Mouse (Mus musculus): ENCODE data around the gene Uggt1.

The Uggt1 gene
- long read RNA-seq, experiment 1, full-length matches to known transcripts, result 1 of 8 reads
- long read RNA-seq, experiment 1, partial matches to known transcripts, result 5 of 8 reads
- long read RNA-seq, experiment 1, other reads (novel, unspliced or antisense), result 2 of 8 reads
- long read RNA-seq, experiment 2, full-length matches to known transcripts, result 3 of 12 reads
- long read RNA-seq, experiment 2, partial matches to known transcripts, result 7 of 12 reads
- long read RNA-seq, experiment 2, other reads (novel, unspliced or antisense), result 2 of 12 reads

DNA sequence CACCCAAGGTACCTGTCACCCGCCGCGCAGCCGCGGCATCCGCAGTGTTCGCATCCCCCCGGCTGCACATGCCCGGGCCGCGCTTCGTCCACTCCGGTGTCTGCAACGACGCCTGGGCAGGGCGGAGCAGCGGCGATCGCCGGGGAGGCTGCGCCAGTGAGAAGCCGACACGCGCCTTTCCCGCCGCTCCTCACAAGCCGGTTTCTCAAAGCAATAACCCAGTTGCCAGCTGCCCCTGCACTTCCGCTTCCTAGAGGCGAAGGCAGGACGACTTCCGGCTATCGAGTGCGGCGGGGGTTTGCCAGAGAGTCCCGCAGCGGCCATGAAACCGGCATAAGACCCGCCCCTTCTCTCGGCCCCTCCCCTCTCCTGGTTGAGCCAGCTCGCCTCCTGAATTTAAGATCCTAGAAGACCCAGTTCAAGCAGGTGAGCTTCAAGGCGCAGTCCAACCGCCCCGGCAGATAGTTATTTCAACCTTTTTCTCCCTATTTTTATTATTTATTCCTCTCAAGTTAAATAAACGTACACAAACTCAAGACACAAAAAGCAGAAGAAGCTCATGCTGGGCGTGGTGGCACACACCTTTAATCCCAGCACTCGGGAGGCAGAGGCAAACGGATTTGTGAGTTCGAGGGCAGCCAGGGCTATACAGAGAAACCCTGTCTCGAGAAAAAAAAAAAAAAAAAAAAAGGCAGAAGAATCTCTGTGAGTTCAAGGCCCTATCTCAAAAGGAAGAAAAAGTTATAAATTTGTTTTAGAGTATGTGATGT is at the start of gene Uggt1:
Gene Uggt1, minus strand, starts transcription at position 663 of the 770 bp plus-strand sequence.
- intact Hi-C loops (cut with DNase I), result loop anchor here (10.0 kb wide), 1 partner anchor 169 kb away; no protein-coding TSS in a partner anchor

DNA sequence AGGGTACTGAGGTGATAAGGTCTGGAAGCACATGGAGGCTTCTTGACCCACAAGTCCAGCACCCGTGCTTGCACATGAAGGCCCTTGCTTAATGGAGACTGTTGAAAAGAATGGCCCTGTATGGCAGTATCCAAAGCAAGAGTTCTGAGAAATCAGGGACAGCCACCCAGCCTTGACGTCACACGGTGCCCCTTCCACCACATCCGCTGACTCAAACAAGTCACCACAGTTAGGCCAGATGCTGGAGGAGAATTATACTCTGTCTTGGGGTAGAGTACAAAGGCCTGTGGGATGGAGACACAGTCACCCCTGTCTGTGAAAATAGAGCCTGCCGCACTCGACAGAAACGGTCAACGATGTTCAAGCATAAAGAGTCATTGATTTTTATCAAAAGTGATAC is 49.0 kb upstream of the Uggt1 start:
- intact Hi-C loops (cut with DNase I), result no loop called here

DNA sequence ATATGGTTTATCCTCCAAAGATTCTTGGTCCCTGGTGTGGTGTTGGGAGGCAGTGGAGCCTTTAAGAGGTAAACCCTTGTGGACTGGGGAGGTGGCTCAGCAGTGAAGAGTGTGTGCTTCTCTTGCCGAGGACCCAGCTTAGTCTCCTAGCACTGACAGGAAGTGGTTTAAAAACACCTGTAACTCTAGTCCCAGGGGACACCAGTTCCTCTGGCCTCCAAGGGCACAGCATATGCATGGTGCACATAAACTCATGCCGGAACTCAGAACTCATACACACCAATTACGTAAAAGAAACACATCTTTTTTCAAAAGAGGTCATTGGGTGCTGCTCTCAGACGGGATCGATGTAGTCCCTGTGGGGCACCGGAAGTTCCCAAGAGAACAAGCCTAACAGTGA is 37.3 kb upstream of the Uggt1 start:
- intact Hi-C loops (cut with DNase I), result no loop called here

DNA sequence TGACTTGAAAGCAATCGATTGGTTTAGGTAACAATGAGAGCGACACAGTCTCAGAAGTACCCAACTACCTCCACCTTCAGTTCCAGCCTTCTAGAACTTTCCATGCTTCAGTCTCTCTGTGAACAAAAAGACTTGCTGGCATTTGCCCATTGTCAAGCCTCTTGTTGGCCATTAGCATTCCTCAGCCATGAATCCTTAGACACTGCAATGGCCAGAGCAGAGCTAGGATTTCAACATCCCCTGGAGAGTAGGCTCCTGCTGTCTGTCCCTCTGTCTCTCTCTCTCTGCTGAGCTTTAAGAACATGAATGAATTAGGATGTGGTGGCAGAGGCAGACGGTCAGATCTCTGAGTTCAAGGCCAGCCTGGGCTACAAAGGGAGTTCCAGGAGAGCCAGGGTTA is 36.4 kb upstream of the Uggt1 start:
- intact Hi-C loops (cut with DNase I), result no loop called here

DNA sequence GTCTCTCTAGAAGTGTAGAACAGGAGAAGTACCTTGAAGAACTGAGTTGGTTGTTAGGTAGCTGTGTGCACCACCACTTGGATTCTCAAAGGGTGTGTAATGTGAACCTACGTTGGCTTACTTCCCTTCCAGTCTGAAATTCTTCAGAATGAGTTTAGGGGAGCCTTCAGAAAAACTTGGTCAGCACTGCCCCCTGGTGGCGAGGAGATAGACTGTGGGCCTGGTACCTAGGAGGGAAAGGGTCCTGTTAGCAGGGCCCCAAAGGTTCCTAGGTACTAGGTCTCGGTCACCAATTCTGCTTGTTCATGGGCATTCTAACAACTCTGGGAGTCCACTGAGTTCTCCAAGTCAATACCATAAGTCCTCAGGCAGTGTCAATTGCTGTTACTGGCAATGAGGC is 34.7 kb upstream of the Uggt1 start:
- intact Hi-C loops (cut with DNase I), result loop anchor here (1.0 kb wide), 1 partner anchor 24 kb away; no protein-coding TSS in a partner anchor

DNA sequence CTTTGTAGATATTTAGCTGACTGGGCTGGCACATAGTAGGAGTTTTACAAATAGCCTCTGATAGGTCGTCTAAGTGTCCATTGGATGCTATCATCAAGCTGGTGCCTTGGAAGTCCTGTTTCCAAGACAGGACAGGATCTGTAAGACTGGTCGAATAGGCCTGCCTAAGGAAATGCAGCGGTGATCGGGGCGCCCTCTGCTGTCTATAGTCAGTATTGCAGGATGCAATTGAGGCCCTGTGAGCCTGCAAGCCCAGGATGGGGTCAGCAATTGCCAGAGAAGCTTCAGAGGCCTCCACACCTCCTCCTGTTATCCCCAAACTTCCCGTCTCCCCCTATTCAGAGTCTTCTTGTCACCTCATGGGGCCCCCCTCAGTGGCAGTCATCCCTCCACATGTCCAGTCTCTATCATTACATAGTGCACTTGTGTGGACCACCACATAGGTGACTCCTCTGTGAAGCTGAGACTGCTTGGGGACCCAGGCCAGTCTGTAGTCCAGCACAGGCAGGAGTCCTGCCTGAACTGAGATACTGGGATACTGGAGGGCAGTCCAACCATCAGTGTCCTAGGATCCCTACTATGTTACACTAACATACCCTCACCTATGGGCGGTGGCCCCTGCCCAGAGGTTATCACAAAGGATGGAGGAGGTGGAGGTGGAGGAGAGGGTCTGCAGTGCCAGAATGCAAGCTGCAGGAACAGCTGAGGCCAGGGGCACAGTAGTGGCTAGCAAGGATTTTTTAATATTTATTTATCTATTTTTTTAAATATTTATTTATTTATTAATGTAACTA is 32.9 kb upstream of the Uggt1 start:
- intact Hi-C loops (cut with DNase I), result no loop called here

DNA sequence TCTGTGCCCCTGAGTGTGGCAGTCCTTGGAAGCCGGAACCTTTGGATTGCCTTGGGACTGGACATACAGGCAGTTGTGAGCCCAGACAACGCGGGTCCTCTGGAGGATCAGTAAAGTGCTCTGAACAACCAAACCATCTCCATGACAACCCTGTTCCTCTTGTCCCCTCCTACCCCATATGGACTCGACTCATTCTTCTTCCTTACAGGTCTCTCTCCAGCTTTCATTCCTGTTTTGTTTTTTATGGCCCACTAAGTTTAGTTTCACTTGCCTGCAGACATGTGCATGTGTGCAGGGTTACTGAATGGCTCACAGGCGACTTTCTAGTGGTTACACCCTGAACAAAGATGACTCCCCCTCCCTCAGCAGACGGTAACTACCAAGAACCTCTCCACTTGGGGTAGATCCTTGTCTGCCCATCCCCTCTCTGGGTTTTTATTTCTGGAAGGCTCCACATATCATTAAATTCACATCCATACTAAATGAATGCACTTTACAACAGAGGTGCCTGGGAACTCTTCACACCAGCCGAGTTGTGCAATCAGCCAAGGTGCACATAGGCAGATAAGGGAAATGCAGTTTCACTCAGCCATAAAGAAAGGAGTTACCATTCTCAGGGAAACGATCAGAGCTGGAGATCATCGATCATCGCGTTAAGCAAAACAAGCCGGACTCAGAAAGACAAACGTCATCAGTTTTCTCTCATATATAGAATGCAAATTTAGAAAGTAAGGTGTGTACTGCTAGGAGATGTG is 31.3 kb upstream of the Uggt1 start:
- intact Hi-C loops (cut with DNase I), result no loop called here

DNA sequence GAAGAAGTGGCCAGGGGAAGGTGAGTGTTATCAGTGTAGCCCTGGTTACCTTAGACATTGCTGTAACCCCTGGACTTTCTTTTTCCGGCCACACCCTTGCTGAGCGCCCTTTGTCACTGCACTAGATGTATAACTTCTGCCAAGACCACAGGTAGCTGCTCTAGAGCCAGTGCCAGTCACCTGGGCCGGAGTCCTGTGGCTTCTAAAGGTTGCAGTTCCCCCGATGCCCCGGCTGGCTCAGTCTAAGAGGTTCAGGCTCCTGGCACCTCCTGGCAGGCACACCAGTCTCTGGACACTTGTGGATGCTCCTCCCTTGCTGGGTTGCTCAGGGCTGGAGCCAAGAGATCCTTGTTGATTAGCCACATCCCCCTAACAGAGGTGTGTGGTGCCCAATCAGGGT is 29.9 kb upstream of the Uggt1 start, which contains the start of gene Neurl3:
Gene Neurl3, minus strand, starts transcription at position 225 of the 400 bp plus-strand sequence.
- intact Hi-C loops (cut with DNase I), result no loop called here

DNA sequence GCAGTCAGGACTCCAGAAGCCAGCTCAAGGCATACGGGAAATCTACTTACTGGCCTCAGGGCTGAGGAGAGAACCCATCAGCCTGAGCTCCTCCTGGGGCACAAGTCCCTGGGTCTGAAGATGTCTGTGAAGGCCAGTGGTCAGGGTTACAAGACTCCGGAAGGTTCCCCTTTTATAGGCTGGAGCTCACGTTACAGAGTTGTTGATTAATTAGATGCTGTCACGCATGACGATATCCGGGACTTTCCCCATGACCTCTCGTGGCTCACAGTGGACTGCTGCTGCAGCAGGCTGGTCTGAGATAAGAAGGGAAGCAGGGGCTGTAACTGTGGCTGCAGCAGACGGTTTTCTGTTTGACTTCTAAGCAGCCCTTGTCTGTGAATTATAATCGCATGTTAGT is 28.8 kb upstream of the Uggt1 start:
- intact Hi-C loops (cut with DNase I), result no loop called here

DNA sequence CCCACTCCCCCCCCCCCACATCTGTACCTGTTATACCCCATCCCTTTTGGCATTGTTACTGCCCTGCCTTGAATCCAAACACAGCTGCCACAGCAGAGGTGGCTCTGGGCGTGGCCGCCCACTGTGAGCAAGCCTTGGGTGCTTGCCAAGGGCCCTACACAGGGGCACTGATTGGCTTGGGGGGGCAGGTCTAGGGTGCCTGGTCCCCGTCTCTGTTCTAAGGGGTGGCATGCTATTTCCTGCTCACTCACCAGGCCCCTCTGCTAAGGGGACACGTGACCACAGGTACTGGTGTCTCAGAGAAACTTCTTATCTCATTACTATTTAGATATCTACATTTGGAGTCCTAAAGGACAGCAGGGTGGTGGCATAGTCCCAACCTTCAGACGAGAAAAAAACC is 28.0 kb upstream of the Uggt1 start:
- intact Hi-C loops (cut with DNase I), result no loop called here

DNA sequence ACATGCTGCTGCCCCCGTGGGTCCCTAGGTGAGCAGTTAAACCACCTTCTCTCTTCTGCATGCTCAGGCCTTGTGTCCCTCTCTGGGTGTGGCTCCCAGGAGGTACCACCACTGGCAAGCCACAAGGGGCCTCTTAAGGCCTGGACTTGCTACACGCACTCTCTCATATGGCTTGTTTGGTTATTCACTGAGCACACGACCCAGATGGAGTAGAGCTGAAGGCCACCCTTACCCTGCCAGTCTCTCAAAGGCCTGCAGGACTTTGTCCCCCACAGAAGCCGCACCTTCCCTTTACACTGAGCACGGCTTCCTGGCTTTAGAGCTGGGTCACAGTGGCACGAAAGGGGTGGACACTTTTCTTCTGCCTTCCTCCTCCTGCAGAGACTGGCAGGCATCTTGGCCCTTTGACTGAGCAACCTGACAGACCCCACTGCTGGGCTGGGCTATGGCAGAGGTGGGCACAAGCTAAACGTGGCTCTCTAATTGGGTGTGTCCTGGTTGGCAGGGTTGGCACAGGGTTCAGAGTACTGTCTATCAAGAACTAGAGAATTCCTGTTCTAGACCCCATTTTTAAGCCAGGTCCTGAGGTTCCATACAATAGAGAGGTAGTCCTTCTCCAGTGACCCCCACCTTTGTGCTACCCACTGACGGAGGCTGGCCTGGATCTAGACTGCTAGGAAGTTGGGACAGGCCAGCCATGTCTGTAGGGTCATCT is 27.2 kb upstream of the Uggt1 start:
- intact Hi-C loops (cut with DNase I), result no loop called here

DNA sequence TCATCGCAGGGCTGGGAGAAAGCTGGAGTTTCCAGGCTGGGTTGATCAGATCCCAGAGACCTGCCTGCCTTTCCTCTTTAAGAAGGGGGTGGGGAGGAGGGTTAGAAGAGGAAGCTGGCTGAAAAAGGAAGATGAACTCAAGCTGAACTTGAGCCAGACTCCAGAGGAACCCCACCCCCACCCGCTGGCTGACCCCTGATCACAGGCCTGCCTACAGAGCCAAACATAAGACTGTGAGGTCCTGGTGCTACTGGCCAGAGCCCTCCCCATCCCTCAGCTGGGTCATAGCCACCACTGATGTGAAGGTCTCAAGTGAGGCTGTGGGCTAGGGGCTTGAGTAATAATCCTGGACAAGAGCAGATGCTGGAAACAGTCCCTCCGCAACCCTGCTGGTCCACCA is 26.1 kb upstream of the Uggt1 start:
- intact Hi-C loops (cut with DNase I), result no loop called here

DNA sequence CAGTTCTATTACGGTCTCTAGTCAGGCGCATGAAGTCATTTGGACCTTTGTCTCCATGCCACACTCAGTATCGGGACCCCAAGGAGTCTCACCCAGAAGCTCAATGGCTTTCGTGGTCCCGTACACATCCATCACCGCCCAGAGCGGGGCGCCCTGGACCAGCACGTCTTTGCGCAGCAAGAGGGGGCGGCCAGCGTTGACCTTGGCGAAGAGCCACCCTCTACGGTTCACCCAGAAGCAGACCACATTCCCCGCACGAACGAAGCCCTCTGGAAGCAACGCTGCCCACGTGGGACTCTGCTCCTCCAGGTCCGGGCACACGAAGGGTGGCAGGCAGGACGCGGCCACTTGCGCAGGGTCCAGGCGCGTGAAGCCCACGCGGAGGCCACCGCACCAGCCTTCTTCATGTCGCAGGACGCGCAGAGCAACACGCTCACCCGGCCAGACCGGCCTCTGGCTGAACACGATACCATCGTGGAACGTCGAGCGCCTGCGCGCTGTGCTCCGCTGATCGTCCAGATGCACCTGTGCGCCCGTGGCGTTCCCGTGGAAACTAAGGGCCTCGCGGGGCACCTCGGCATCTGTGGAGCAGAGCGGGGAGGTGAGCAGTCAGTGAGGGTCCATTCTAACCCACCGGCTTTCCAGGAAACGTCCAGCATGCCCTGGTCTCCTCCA is 24.7 kb upstream of the Uggt1 start:
- intact Hi-C loops (cut with DNase I), result no loop called here

DNA sequence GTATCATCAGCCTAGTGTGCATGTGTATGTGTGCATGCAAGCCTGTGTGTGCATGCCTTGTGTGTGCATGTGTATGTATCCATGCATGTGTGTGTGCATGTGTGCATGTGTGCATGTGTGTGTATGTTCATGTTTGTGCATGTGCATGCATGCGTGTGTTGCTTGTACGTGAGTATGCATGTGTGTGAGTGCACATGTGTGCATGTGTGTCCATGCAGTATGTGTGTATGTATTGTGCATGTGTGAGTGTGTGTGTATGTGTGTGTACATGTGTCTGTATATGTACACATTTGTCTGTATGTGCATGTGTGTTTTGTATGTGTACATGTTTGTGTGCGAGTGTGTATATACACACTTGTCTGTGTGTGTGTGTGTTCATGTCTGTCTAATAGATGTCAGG is 23.1 kb upstream of the Uggt1 start:
- intact Hi-C loops (cut with DNase I), result no loop called here

DNA sequence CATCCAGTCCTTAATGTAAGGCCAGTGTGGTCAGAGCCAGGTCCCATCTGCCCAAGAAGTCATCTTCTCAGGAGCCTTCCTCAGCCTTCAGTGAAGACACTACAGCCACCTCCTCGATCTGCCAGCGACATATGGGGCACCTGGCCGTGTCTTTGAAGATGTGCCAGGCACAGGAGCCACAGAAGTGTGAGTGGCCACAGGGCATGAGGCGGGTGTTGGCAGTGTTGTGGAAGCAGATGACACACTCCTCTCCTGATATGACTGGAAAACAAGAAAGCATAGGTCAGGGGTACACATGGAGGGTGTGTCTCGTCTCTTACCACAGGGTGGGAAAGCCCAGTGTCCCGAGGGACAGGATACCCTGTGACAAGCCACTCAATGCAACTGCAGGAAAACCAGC is 21.8 kb upstream of the Uggt1 start:
- intact Hi-C loops (cut with DNase I), result no loop called here

DNA sequence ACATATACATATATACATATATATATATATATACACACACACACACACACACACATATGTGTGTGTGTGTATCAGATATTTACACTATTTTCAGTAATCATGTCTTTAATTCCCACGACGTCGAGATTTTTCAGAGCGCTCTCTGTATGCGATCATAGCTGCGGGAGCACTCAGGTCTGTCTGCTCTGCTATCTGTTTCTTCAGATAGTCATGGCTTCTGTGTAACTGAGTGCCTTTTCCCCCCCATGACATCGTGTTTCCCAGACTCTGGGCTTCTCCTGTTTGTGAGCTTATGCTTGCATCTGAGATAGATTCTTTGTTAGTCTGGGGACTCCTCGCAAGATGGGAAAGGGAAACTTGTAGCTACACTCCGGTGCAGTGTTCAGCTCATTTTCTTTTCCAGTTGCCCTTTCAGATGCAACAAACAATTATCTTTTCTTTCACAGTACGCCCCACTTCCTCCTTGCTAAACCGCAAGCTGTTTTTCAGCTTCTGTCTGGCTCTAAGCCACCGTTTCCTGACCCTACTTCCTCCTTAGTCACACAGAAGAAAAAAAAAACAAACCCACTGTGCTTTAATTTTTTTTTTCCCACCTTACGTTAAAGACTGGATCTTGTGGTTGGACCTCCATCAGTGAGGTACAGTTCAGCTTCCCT is 19.4 kb upstream of the Uggt1 start:
- intact Hi-C loops (cut with DNase I), result no loop called here

DNA sequence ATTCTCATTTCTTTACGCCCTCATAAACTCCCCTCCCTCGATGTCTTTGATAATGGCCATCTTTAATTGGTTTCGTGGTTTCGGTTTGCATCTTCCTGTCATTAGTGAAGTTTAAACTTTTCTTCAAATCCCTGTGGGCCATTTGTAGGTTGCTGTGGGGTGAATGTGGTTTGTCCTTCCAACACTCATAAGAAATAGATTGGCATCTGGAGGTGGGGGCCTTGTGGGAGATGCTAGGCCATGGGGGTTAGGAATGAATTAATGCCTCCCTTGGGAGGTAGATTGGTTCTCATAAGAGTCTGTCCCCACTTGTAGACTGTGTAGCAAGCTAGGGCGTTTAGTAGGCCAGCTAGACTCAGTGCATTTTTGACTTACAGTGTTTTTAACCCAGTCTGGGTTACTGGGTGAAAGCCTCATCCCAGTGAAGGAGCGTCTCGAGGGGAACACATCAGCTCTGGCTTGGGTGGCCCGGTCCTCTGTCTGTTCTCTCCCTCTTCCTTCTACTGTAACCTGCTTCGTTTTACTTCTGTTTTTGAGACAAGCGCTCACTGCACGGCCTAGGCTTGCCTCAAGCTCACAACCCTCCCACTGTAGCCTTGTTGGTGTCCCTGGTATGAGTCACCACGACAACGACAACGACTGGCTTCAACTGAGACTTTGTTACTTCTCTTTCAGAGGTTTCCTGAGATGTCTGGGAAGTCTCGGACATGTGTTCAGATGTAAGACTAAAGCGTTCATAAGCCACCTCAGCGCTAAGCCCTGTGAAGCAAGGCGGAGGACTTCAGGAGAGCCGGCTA is 17.4 kb upstream of the Uggt1 start:
- intact Hi-C loops (cut with DNase I), result no loop called here

DNA sequence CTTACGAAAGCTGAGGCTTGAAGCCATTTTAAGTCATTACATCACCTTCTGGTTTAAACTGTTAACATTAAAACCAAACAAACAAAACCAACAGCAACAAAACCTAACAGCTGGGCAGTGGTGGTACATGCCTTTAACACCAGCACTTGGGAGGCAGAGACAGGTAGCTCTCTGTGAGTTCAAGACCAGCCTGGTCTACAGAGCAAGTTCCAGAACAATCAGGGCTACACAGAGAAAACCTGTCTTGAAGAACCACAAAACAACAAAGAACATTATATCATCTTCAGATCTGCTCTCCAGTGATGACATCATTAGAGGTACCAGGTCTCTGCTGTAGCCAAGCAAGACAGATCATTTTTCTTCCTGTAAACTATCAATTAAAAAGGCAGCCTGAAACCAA is 15.9 kb upstream of the Uggt1 start:
- intact Hi-C loops (cut with DNase I), result no loop called here

DNA sequence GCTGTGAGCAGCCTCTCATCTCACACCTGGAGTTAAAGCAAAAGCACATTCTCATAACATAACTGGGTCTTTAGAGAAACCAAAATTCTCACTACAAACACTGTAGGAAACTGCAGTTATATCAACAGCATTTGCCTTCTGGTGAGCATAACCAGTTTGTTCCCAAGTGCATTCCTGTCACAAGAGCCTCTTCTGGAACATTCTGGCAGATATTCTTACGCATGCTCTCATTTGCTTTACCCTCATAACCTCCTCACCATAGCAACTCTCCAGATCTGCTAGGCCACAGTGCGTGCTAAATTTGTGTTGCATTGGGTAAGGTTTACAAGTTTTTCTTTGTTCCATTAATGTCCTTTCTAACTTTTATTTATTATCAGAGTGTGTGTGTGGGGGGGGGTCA is 14.8 kb upstream of the Uggt1 start:
- intact Hi-C loops (cut with DNase I), result no loop called here

Measured in adrenal gland (tissue).